Mouse (Mus musculus) cerebral cortex, adult 2 months (tissue): ENCODE results near the gene Tcl1b2.

Experiments used
- WGBS: fragments of 180-500 bp; shearing (Covaris S2); methylation state at CpG from one replicate; pipeline ENCODE4 v1.1.7; 2018; 5-methylcytosine and 5-hydroxymethylcytosine counted together

Gene Tcl1b2

GRCm38 (mm10) chr12:105145714-105146113 lies at the start of gene Tcl1b2:
Gene Tcl1b2, plus strand, starts transcription at chr12:105146014.
- 81% methylated on average over 3 of the region's 3 CpGs for WGBS

GRCm38 (mm10) chr12:105099466-105100044 lies 46.3 kb upstream of the Tcl1b2 start:
- WGBS = 70% methylated on average over 9 of the region's 9 CpGs

DNA sequence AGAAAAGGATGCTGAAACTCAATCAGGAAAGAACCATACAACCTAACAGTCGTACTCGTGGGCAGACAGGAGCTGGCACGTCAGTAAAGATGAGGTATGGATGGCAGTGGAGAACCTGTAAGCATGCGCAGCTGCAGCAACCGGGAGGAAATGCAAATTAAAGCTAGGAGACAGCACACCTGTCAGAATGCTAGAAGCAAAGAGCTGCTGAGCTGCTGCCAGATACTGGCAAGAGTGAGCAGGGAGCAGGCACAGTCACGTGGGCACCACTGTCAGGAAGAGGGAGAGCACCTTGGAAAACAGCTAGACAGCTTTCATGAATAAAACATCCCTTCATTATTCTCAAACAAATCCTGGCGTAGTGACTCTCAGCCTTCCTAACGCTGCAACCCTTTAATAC lies 42.9 kb upstream of the Tcl1b2 start:
- 45% methylated on average over 8 of the region's 8 CpGs for WGBS

DNA sequence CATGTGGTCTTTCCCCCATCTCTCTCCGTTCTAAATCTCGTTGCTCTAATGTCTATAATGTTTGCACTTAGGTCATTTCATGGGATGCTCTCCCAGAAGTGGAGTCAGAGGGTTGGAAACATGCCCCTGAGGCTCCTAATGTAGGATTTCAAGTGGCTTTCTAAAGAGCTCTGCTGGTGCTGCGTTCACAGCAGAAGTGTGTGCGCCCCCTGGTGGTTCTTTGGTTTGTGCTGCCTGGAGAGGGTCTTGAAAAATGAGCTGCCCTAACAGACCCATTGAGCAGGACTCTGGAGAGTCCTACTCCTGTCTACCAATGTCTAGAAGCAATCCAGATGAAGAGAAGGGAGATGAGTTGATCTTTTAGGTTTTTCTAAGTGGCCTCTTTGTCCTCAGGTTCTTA lies 41.8 kb upstream of the Tcl1b2 start:
- WGBS = 2% methylated on average over 4 of the region's 4 CpGs

- WGBS = 87% methylated on average over 5 of the region's 5 CpGs
Observed at GRCm38 (mm10) chr12:105105326-105105725, 40.5 kb upstream of the Tcl1b2 start.

DNA sequence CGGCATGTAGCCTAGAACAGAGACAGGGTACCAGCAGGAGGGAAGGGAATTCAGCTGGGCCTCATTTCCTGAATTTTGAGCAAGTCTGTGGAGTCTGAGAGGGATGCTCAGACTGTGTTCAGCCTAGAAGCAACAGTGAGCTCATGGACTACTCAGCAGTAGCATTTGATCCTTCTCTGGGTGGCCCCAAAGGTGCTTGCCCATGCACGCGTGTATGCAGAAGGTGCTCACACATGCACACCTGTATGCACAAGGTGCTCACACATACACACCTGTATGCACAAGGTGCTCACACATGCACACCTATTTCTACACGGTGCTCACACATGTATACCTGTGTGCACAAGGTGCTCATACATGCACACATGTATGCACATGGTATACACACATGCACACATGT lies 37.0 kb upstream of the Tcl1b2 start:
- 89% methylated on average over 4 of the region's 4 CpGs for WGBS

DNA sequence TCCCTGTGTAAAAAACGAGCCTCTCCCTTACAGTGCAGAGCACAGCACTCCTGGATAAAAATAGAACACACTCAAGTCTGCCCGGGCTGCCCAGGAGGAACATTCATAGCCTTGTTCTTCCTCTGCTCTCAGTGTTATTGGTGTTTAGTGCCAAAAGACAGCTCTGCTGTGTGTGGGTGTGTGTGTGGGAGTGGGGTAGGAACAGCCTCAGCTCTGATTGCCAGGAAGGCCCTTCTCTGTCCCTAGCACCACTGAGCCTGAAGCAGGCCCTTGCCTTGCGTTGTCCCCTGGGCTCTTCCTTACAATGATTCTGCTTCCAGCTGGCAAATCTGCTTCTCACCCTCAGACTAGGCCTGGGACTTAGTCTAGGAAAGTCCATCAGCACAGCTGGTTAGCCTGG lies 36.4 kb upstream of the Tcl1b2 start:
- 20% methylated on average over 3 of the region's 3 CpGs for WGBS

- whole genome bisulfite sequencing = 80% methylated on average over 4 of the region's 4 CpGs
Observed at GRCm38 (mm10) chr12:105109812-105110211, 36.0 kb upstream of the Tcl1b2 start.

DNA sequence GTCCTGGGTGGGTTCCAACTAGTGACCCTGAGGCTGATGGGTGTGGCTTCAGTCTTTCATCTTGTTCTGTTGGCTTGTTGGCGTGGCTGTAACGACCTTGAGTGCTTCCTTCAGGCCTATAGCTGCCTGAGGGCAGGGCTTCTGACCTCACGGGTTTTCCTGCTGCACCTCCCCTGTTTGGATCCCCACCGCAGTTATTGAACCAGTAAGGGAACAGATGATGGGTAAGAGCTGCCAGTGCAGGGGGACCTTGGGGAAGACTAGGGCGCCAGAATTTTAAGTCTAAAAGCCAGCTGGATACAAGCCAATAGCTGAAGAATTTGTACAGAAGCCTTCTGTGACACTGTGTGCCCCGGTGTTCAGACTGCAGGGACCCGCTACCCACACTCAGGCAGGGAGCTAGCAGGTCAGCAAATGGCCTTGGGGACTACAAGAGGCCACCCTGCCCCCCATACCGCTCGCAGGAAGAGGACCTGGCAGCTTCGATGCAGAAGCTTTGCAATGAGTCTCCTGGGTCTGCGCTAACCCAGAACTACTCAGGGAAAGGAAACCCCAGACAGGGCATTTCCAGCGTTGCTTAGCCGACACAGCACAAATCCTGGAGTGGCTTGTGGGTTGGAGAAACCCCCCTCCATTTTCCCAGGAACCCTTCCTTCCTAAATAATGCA lies 33.4 kb upstream of the Tcl1b2 start:
- 51% methylated on average over 13 of the region's 13 CpGs for WGBS

DNA sequence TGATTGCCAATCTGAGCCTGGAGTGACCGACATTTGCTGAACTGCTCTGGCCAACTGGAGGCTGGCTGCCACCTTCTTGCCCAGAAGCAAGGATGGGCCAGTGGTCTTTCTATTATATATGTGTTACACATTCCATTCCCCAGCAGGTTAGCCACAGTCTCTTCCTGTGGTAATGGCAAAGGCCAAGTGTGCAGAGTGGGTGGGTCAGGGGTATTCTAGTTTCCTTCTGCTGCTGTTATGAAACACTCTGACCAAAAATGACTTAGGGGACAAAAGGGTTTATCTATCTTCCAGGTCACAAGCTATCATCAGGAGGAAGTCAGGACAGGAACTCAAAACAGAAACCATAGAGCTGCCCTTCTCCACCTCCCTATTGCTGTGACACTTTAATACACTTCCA lies 29.2 kb upstream of the Tcl1b2 start:
- 94% methylated on average over 1 of the region's 1 CpGs for WGBS

DNA sequence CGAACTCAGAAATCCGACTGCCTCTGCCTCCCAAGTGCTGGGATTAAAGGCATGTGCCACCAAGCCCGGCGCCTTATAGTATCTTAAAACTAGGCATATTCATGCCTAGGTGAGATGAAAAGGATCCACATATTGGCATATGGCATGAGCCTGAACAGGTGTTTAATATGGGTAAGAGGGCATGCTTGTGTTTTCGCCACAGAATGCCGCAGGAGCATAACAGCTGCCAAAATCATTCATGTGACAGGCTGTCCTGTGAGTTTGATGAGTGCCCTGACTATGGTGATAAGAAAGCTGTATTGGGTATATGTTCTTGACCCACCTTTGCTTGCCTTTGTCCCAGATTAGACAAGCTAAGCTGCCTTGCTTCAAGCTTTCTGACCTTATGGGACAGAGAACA lies 20.5 kb upstream of the Tcl1b2 start:
- 90% methylated on average over 6 of the region's 6 CpGs for WGBS

DNA sequence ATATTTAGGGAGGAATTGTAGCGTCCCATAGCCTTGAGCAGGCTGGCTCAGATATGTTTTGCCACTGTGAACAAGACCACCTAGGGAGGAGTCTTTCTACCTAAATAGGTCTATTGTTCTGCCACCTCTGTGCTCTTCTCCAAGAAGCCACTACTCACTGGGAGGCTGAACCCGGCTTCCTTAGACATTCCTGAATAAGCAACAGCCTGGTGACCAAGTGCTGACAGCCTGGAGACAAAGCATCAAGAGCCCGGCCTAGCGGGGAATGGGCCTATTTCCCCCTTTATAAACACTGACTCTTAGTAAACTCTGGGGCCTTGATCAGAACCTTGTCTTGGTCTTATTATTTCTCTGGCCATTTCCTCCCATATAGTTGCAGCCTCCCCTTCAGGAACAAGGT lies 19.3 kb upstream of the Tcl1b2 start:
- WGBS = 74% methylated on average over 4 of the region's 4 CpGs

DNA sequence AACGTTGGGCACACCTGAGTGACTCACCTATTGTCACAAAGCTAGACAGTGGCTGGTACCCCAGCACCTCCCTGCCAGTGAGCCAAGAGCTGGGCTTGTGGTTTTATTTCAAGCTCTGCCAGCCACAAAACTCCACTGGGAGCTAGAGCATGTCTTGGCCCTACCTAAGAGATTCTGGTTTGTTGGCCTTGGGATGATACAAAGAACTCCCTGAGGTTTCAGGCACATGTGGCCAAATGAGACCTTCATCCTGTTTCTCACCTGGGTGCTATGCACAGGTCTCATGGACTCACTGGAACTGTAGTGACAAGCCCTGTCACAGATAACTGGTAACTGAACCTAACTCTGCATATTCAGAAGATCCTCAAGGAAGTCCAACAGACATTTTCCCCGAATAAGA lies 18.2 kb upstream of the Tcl1b2 start:
- 94% methylated on average over 2 of the region's 2 CpGs for WGBS

GRCm38 (mm10) chr12:105129494-105130205 lies 16.2 kb upstream of the Tcl1b2 start:
- WGBS = 73% methylated on average over 3 of the region's 3 CpGs

DNA sequence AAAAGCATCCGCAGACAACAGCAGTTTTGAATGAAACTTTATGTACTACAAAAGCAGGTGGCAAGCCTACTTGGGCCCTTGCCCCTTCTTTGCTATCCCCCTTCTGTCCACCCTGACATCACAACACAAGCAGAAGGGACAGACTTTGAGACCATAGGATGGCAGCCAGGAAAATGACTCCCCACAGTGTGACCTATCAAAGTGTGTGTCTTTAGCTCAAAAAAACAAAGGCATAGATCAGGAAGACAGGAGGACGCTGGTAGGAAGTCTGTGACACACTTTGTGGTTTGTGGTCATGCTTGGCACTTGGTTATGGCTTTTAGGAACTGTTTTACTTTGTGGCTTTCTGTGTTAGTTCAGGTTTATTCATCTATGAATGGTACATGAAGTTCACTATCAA lies 11.6 kb upstream of the Tcl1b2 start:
- WGBS = 79% methylated on average over 2 of the region's 2 CpGs

- 91% methylated on average over 4 of the region's 4 CpGs for WGBS
Observed at GRCm38 (mm10) chr12:105134826-105135225, 11.0 kb upstream of the Tcl1b2 start.

DNA sequence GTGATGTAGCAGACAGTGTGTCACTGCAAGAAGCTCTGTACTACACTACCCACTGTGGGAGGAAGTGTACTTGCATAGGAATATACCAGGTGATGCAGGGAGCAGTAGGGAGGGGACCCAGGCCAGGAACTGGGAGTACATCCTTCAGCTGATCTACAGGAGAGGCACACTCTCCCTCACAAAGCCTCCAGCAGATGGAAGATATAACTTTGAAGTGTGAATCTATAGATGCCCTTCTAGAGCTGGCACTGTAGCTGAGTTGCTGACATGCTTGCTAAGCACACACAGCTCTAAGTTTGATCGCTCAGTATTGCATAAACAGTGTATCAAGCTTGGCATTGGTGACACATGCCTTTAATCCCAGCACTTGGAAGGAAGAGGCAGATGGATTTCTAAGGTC lies 8.1 kb upstream of the Tcl1b2 start:
- 54% methylated on average over 1 of the region's 1 CpGs for WGBS

DNA sequence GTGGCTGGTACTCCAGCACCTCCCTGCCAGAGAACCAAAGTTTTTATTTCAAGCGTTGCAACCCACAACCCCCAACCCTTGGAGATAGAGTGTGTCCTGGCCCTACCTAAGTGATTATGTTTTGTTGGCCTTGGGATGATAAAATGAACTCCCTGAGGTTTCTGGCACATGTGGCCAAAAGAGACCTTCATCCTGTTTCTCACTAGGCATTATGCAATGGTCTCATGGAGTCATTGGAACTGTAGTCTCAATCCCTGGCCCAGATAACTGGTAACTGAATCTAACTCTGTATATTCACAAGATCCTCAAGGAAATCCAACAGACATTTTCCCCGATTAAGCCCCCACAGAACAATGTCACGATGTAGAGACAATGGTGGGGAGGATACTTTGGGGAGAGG lies 2.7 kb upstream of the Tcl1b2 start:
- WGBS = 98% methylated on average over 3 of the region's 3 CpGs

DNA sequence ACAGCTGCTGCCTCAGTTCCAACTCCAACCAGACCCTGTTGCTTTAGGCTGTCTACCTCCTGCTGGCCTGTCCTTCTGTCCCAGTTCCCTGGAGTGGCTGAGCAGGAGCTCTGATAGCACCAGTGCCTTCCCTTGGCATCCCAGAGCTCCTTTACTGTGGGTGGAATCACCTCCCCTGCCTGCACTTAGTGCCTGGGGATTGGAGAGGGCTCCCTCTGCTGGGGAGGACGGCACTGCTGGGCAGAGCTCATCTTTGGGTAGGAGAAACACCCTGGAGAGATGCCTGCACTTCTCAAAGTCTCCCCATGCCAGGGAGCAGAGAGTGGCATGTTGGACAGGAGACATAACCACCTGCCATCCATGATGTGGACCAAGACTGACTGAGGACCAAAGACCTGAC lies 886 bp upstream of the Tcl1b2 start:
- 29% methylated on average over 1 of the region's 1 CpGs for WGBS

DNA sequence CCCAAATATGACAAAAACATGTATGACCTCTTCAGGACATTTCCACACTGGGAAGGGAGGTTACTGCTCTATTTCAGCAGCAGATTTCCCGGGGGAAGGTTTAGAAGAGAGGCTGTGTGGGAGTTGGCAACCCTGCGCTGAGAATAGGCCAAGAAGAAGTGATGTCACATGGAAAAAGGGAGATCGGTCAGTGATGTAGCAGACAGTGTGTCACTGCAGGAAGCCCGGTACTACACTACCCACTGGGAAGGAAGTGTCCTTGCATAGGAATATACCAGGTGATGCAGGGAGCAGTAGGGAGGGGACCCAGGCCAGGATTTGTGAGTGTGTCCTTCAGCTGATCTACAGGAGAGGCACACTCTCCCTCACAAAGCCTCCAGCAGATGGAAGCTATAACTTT lies 9.5 kb downstream of the Tcl1b2 start:
- WGBS = 35% methylated on average over 4 of the region's 4 CpGs

DNA sequence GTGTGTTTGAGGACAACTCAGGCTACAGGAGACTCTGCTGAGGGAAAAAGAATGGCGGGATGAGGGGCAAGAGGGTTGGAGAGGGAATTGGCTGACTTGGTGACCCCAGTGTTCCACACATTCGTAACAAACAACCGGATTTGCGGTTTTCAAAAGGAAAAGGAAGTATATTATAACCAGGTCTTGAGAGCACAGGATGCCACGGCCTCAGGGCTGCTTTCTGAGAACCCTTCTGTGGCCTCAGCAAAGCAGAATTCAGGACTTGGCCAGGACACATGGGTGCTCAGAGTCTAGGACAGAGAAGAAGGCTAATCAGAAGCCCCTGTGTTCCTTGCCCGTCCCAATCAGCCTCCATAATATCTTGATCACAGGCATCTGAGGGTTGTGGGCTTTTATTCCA lies 13.0 kb downstream of the Tcl1b2 start:
- 76% methylated on average over 6 of the region's 6 CpGs for WGBS

- 85% methylated on average over 4 of the region's 4 CpGs for WGBS
Observed at GRCm38 (mm10) chr12:105159390-105159789, 13.6 kb downstream of the Tcl1b2 start, which contains the start of gene Tcl1b1. Gene Tcl1b1, plus strand, starts transcription at chr12:105159690.

GRCm38 (mm10) chr12:105166734-105167133 lies 20.9 kb downstream of the Tcl1b2 start:
- 70% methylated on average over 3 of the region's 3 CpGs for WGBS
